Mouse (Mus musculus) liver, postnatal 0 days (tissue): ENCODE measurements around the gene Snx18. TPM values are rescaled to one million over a fixed set of nuclear protein-coding genes. Genes with fewer than 3 reads are reported as not detected.

Experiments used
- ATAC-seq: fragments of 200-750 bp; cut with Nextera tagmentation; 2 replicates; pipeline ENCODE4 v1.8.0; 2017; ENCODE audit warnings: mild to moderate bottlenecking, moderate library complexity
- DNase-seq: peaks from one replicate; pipeline ENCODE4 v3.0.0-alpha.2; 2016
- H3K27ac ChIP-seq: fragments of 300-500 bp; sonication (generic); 2 replicates; pipeline ENCODE4 v1.5.1; 2014; ENCODE audit warnings: antibody characterized with exemption, moderate library complexity, mild to moderate bottlenecking, low read depth
- H3K27me3 ChIP-seq: fragments of 300-500 bp; sonication (generic); 2 replicates; pipeline ENCODE4 v1.6.1; 2014; ENCODE audit warnings: low read length, control low read depth, mixed read lengths; ENCODE audit not compliant: insufficient read depth
- H3K36me3 ChIP-seq: fragments of 300-500 bp; sonication (generic); replicated peaks from 2 replicates; pipeline ENCODE4 v1.6.1; 2014; ENCODE audit warnings: mild to moderate bottlenecking, control low read depth, low read length, moderate library complexity, mixed read lengths; ENCODE audit not compliant: insufficient read depth
- H3K4me1 ChIP-seq: fragments of 300-500 bp; sonication (generic); 2 replicates; pipeline ENCODE4 v1.6.1; 2014; ENCODE audit warnings: antibody characterized with exemption, mild to moderate bottlenecking, control low read depth; ENCODE audit not compliant: insufficient read depth
- H3K4me2 ChIP-seq: fragments of 300-500 bp; sonication (generic); 2 replicates; pipeline ENCODE4 v1.6.1; 2014; ENCODE audit warnings: low read depth, mild to moderate bottlenecking, low read length, moderate library complexity, mixed read lengths
- H3K4me3 ChIP-seq: fragments of 300-500 bp; sonication (generic); 2 replicates; pipeline ENCODE4 v1.5.1; 2014; ENCODE audit warnings: low read depth, low read length
- H3K9ac ChIP-seq: fragments of 300-500 bp; sonication (generic); replicated peaks from 2 replicates; pipeline ENCODE4 v1.6.1; 2014; ENCODE audit warnings: mild to moderate bottlenecking, moderate library complexity
- H3K9me3 ChIP-seq: fragments of 300-500 bp; sonication (generic); 2 replicates; pipeline ENCODE4 v1.6.1; 2016; ENCODE audit warnings: mild to moderate bottlenecking, control low read depth, low read length, mixed read lengths
- CTCF ChIP-seq: sonication (generic); IDR thresholded peaks from 2 replicates; pipeline ENCODE4 v1.5.1; 2016; ENCODE audit warnings: antibody characterized with exemption, low read depth
- EP300 ChIP-seq: IDR thresholded peaks from 2 replicates; pipeline ENCODE4 v1.6.1; 2016; ENCODE audit warnings: antibody characterized with exemption, low read depth, mild to moderate bottlenecking
- WGBS: fragments of 180-500 bp; shearing (Covaris S2); extraction: QIAGEN DNeasy Blood & Tissue Kit; methylation state at CpG from one replicate; pipeline ENCODE4 v1.1.7; 2014; ENCODE audit not compliant: insufficient replicate concordance; 5-methylcytosine and 5-hydroxymethylcytosine counted together
- polyA plus RNA-seq: library from polyadenylated mRNA; unstranded; fragments of >200 nt; fragmentation: Nextera tagmentation; extraction: Ambion mirVana; gene quantifications from 2 replicates; pipeline ENCODE4 v1.2.1, GENCODE M21; 2015

Gene Snx18
- polyA plus RNA-seq, 1 experiment from 2014 or later: 5.7 TPM

DNA sequence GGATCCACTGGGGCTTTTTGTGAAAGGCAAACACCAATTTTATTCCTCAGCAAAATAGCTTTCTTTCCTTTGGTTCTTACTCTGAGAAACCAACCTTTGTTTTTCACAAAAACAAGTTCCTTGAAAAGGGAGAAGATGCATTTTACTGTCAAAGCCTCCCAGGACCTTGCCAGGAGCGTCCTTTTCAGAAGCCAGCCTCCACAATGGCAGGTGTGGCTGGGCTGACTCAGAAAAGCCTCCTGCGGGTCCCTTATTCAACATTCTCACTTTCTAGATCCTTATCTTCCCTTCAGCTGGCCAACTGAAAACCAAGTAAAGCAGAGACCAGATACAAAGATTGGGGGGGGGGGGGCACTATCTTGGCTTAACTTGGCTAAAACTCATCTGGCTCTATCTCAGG is 48.8 kb downstream of the Snx18 start:
- TF ChIP-seq CTCF (no peak), EP300 (no peak)
- H3K27me3 ChIP-seq: no peaks in the 10 kb centered on the region
- peaks cover 6% of the 10 kb centered on the region; the same call in 1 of the 2 replicates for H3K4me1 ChIP-seq
- 24% methylated on average over 2 of the region's 2 CpGs for WGBS
- no peak overlapping the region for H3K9ac ChIP-seq
- H3K4me2 ChIP-seq: no peak overlapping the region
- H3K4me3 ChIP-seq: no peak overlapping the region
- H3K27ac ChIP-seq: no peak overlapping the region
- H3K9me3 ChIP-seq: peaks cover 2% of the 10 kb centered on the region; the same call in 1 of the 2 replicates
- DNase-seq: no peak
- H3K36me3 ChIP-seq: no peaks in the 10 kb centered on the region
- no peak for ATAC-seq

DNA sequence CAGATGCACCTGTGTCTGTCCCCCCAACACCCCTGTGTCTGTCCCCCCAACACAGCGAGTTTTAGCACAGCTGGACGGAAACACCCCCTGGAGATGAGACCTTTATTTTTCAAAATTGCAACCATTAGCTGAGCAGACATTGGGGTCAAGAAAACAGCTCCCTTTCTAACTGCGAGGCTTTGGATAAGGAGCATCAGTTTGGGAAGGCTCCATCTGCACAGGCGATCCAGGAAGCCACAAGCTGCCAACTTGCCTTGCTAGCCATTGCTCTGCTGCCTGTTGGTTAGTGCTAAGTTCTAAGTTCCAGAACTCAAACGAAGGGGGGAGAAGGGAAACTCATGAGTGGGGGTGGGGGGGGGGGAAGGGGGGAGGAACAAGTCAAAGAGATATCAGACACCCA is 51.4 kb downstream of the Snx18 start:
- H3K36me3 ChIP-seq: no peaks in the 10 kb centered on the region
- no peak overlapping the region for H3K27ac ChIP-seq
- H3K9ac ChIP-seq: no peak overlapping the region
- 73% methylated on average over 5 of the region's 5 CpGs for whole genome bisulfite sequencing
- DNase-seq (no peak), ATAC-seq (no peak)
- no peak for TF ChIP-seq EP300
- no peak for TF ChIP-seq CTCF
- H3K27me3 ChIP-seq: no peaks in the 10 kb centered on the region
- H3K4me1 ChIP-seq: 0 out of 2 replicates have a peak, but pooled peaks cover 3% of the 10 kb centered on the region
- H3K4me3 ChIP-seq: no peak overlapping the region
- no peak overlapping the region for H3K4me2 ChIP-seq
- peaks cover 2% of the 10 kb centered on the region; the same call in 1 of the 2 replicates for H3K9me3 ChIP-seq

DNA sequence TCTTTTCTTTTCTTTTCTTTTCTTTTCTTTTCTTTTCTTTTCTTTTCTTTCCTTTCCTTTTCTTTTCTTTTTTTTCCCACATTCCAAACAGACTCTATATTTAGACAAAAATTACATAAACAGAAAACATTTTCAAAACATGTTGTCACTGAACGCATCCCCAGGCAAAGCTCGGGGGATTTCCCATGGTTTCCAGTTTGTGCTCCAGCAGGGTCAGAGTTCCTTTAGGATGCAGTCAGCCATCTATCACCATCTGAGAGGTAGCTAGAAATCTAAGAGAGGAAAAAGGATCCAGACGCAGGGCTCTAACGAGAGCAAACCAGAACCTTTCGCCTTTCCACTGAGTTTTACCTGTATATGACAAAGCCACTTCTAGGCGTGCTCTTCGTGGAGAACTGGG is 52.0 kb downstream of the Snx18 start:
- TF ChIP-seq EP300: no peak
- TF ChIP-seq CTCF: no peak
- no peak overlapping the region for H3K9ac ChIP-seq
- H3K36me3 ChIP-seq: no peaks in the 10 kb centered on the region
- no peak overlapping the region for H3K4me2 ChIP-seq
- H3K4me1 ChIP-seq: no peaks in the 10 kb centered on the region
- no peak for DNase-seq
- H3K27ac ChIP-seq: no peak overlapping the region
- 86% methylated on average over 7 of the region's 7 CpGs for WGBS
- no peaks in the 10 kb centered on the region for H3K27me3 ChIP-seq
- peaks cover 2% of the 10 kb centered on the region; the same call in 1 of the 2 replicates for H3K9me3 ChIP-seq
- H3K4me3 ChIP-seq: no peak overlapping the region
- no peak for ATAC-seq

DNA sequence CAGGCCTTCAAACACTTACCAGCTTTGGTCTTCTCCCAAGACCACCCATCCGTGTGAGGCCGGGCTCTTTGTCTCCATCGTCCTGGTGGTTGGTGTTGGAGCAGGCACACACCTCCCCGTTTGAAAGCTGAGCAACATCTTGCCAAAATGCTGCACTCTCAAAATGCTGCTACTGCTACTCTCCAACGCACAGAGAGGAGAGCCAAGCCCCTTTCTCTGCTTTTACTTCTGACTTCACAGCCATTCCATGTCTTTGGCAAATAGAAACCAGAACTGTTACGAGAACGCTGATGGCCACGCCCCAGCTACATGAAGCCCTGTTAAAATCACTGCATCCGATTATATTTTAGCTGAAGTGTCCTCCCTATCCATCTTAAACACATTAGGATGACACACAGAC is 58.7 kb downstream of the Snx18 start:
- DNase-seq: no peak
- ATAC-seq: no peak
- H3K9ac ChIP-seq: no peak overlapping the region
- H3K4me3 ChIP-seq: no peak overlapping the region
- H3K36me3 ChIP-seq: no peaks in the 10 kb centered on the region
- H3K4me1 ChIP-seq: no peaks in the 10 kb centered on the region
- H3K27ac ChIP-seq: no peak overlapping the region
- H3K9me3 ChIP-seq: no peaks in the 10 kb centered on the region
- TF ChIP-seq CTCF: no peak
- no peak for TF ChIP-seq EP300
- 78% methylated on average over 9 of the region's 9 CpGs for WGBS
- H3K27me3 ChIP-seq: no peaks in the 10 kb centered on the region
- H3K4me2 ChIP-seq: no peak overlapping the region

DNA sequence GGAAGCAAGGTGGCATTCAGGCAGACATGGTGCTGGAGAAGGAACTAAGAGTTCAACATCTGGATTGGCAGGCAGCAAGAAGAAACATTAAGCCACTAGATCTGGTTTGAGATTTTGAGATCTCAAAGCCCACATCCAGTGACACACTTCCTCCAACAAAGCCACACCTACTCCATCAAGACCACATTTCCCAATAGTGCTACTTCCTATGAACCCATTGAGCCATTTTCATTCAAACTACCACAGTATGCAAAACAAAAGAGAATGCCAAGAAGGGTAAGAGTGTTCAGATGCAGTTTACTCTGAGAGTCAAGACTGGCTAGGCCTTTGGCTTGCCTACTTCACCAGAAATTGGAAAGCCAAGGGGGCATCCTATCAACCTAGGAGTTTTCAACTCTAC is 61.8 kb downstream of the Snx18 start:
- DNase-seq (no peak), ATAC-seq (no peak)
- no peaks in the 10 kb centered on the region for H3K9me3 ChIP-seq
- no peaks in the 10 kb centered on the region for H3K4me1 ChIP-seq
- H3K27me3 ChIP-seq: no peaks in the 10 kb centered on the region
- no peak overlapping the region for H3K9ac ChIP-seq
- H3K36me3 ChIP-seq: no peaks in the 10 kb centered on the region
- TF ChIP-seq CTCF (no peak), EP300 (no peak)
- no peak overlapping the region for H3K4me3 ChIP-seq
- no peak overlapping the region for H3K4me2 ChIP-seq
- no peak overlapping the region for H3K27ac ChIP-seq

DNA sequence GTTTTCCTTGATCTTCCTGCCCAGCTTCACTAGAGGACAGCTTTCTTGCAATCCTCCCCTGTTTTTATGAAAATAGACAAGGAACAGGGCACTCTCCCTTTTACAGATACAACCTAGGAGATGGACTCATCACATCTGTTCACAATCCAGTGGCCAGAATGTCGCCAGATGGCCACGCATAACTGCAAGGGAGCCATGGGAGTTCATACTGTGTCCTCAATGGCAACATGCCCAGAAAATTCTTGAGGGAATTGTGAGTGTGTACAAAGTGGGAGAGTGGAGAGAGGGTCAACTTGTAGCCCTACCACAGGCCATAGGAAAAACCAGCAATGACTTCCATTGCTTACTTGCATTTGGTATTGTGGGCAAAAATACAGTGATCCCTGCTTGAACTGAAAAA is 63.1 kb downstream of the Snx18 start:
- no peak overlapping the region for H3K4me2 ChIP-seq

More for the DNA sequence above, 63.1 kb downstream of the Snx18 start:
- Histone ChIP-seq H3K27ac (no peak overlapping the region), H3K36me3 (no peaks in the 10 kb centered on the region), H3K4me3 (no peak overlapping the region), H3K9me3 (no peaks in the 10 kb centered on the region), H3K4me1 (no peaks in the 10 kb centered on the region), H3K27me3 (no peaks in the 10 kb centered on the region), H3K9ac (no peak overlapping the region)
- DNase-seq: no peak
- no peak for ATAC-seq
- 80% methylated on average over 2 of the region's 2 CpGs for WGBS
- TF ChIP-seq EP300 (no peak), CTCF (no peak)
